Mouse (Mus musculus) lung, adult 2 months (tissue): ENCODE measurements around the gene Osgin1.

Experiments
- CTCF ChIP-seq: fragments of 200-500 bp; IDR thresholded peaks from 2 replicates; pipeline ENCODE4 v1.5.1; 2011; ENCODE audit warnings: mild to moderate bottlenecking, low read length, control low read depth; ENCODE audit not compliant: insufficient read depth
- POLR2A ChIP-seq: fragments of 200-500 bp; IDR thresholded peaks from 2 replicates; pipeline ENCODE4 v1.6.1; 2011; ENCODE audit warnings: low read depth, mild to moderate bottlenecking, control low read depth, low read length, borderline replicate concordance; ENCODE audit errors: extremely low read depth

- no peak for TF ChIP-seq POLR2A
- TF ChIP-seq CTCF: no peak
These were observed 25.8 kb downstream of the Osgin1 start for GRCm38 (mm10) chr8:119459724-119460123.
